Mouse (Mus musculus) urinary bladder, postnatal 4 days (tissue): ENCODE results near the gene Rasl10b.
A peak's percentile ranks its signal among the peaks of the same experiment; 100 is the strongest.

Source experiments
- DNase-seq, 2 experiments: peaks; one replicate each; pipeline ENCODE4 v3.0.0; 2021 to 2022; ENCODE audit warnings: low spot score in 2 of 2

Gene Rasl10b

DNA sequence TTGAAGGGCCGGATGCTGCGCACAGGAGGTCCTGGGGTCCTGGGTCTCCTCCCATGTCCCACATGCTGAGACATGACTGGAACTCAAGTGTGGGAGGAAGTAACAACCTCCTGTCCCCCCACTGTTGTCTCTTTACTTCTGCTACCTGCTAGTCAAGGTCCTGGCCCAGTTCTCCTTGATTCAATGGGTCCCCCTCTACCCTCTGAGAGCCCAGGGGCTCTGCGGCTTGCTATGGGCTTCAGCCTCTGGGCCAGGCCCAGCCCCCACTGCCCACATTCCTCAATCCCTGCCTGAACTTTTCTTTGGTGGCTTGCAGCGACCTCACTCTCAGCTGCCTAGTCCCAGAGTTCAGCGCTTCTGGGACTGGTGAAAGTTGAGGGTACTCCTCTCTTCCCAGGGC, 20.4 kb downstream of the Rasl10b start, which contains the start of gene Gas2l2:
Gene Gas2l2 (minus strand): TSS at position 101 of the 400 bp plus-strand sequence.
- DNase-seq = no peak

- no peak for DNase-seq
Observed at GRCm38 (mm10) chr11:83432533-83432932, 23.6 kb downstream of the Rasl10b start.

GRCm38 (mm10) chr11:83437377-83437776, 28.4 kb downstream of the Rasl10b start, which contains the start of gene 1700020L24Rik:
Gene 1700020L24Rik, plus strand, starts transcription at chr11:83437677.
- DNase-seq = no peak

- no peak for DNase-seq
Observed at GRCm38 (mm10) chr11:83439426-83440060, 30.6 kb downstream of the Rasl10b start.

DNA sequence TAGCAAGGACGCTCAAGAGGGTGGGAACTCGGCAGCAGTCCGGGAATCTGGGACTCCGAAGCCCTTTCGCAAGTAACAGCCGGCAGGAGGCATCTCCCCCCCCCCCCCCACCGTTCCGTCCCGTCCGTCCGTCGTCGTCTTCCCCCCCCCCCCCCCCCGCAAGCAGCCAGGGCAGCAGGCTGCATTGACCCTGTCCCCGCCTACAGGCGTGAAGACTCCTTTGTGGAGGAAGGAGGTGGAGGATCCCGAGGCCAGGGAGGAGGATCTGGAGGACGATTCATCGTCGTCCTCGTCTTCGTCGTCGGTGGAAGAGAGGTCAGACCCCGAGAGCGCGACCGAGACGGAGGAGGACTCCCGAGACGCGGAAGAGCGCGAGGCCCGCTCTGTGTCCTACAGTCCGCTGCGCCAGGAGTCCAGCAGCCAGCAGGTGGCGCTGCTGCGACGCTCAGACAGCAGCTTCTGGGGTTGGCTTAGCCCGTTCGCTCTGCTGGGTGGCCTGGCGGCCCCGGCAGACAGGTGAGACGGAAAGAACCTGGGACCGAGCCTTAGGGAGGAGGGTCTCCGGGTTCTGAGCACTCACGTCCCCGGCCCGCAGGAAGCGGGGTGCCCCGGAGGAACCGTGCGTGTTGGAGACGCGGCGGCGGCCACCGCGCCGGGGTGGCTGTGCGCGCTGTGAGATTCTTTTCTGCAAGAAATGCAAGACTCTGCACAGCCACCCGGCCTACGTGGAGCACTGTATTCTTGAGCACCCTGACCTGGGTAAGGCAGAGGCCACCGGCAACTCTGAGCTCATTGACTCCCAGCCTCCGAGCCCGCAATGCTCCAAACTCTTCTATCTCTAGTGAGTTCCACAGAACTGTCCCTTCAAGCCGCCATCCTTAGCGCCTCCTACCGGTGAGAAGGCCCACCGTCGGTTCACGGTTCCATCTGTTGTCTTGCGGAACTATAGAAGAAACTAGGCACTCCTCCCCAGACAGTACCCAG, 31.4 kb downstream of the Rasl10b start:
- peak; percentile 77 to 85 for DNase-seq

GRCm38 (mm10) chr11:83441235-83441634, 32.3 kb downstream of the Rasl10b start:
- no peak for DNase-seq

- DNase-seq = peak in 1 of 2 experiments; percentile 62
Observed at GRCm38 (mm10) chr11:83442596-83443267, 33.8 kb downstream of the Rasl10b start.

- no peak for DNase-seq
Observed at GRCm38 (mm10) chr11:83443824-83444223, 34.9 kb downstream of the Rasl10b start.

GRCm38 (mm10) chr11:83445001-83445400, 36.1 kb downstream of the Rasl10b start:
- DNase-seq = no peak

GRCm38 (mm10) chr11:83447612-83448011, 38.7 kb downstream of the Rasl10b start:
- DNase-seq = no peak

- peak in 1 of 2 experiments; percentile 47 for DNase-seq
Observed at GRCm38 (mm10) chr11:83448021-83448926, 39.3 kb downstream of the Rasl10b start.

DNA sequence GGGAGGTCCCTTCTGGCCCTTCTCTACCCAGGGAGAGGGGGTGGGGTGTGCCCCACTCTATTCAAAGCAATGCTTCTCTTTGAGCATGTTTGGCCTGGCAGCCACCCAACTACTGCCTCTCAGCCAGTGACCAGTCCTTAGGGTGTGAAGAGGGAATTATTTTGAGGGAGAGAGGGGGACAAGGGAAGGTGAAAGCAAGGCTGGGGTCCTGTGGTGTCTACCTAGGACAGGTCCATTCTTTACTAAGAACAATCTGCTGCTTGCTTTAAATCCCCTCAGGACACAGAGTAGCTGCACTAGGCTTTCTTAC, 39.9 kb downstream of the Rasl10b start:
- no peak for DNase-seq

- DNase-seq = no peak
Observed at GRCm38 (mm10) chr11:83449298-83449697, 40.4 kb downstream of the Rasl10b start.

GRCm38 (mm10) chr11:83450550-83450949, 41.6 kb downstream of the Rasl10b start:
- no peak for DNase-seq

- DNase-seq = no peak
Observed at GRCm38 (mm10) chr11:83451281-83451680, 42.3 kb downstream of the Rasl10b start.

DNA sequence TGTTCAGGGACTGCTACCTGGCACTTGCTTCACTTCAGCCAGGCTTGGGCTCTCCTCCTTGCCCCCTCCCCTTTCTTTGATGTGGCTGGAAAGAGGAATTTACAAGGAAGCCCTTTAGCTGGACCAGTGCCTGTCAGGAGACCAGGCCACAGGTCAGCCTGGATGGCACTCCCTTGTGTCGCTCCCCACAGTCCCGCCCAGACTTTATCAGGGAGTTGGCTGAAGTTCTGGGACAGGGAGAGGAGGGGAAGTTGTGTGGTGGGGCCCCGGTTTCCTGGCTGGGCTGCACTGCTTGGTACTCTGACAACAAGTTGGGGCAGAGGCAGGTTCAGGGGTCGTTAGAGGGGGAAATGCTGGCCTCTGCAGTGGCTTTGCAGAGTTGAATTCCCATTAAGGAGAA, 45.6 kb downstream of the Rasl10b start:
- no peak for DNase-seq

DNA sequence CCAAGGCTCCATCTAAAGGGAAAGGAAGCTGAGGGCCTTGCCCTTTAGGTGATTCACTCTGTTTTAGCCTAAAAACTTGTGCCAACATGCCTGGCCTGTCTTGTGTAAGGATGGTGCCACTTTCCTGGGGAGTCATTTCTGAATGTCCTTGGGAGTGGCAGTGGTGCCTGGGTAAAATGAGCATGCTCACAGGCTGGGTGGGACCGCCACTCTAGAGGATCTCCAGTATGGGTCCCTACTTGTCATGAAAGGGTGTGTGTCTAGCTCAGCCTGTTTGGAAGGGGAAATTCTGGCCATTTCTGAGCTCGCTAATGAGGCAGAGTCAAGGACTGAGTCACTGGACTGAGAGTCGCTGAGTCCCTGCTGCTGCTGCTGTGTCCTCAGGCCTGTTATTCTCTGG, 46.7 kb downstream of the Rasl10b start:
- DNase-seq = no peak

GRCm38 (mm10) chr11:83457257-83457656, 48.3 kb downstream of the Rasl10b start:
- DNase-seq = no peak

- no peak for DNase-seq
Observed at GRCm38 (mm10) chr11:83457912-83458601, 49.1 kb downstream of the Rasl10b start.

GRCm38 (mm10) chr11:83461462-83462027, 52.6 kb downstream of the Rasl10b start:
- DNase-seq = peak in 1 of 2 experiments; percentile 8
